Mouse (Mus musculus): ENCODE data around the gene Spred2. TPM values are rescaled to one million over a fixed set of nuclear protein-coding genes. Genes with fewer than 3 reads are reported as not detected.

Gene Spred2
- polyA plus RNA-seq, 1 experiment, result 0.58 TPM

DNA sequence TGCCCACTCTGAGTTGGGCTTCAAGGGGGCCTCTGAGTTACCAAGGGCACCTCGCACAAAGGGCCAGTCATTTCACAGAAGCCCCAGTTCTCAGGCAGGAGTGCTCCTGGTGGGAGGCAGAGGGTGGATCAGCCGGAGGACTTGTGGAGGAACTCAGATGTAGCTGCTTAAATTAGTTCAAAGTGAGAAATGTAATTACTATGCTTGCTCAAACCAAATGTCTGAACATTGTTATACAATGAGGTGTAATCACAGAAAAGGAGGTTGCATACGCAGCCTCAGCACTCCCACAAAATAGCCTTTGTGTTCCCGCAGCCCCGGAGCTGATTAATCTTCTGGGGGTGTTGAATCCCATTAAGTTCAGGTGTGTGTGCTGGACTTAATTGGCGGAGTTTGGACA lies 20.5 kb downstream of the Spred2 start:
- H3K36me3 ChIP-seq (ENCODE audit: control insufficient read depth), result peaks cover 15% of the 10 kb centered on the region
- H3K9me3 ChIP-seq (ENCODE audit: control insufficient read depth, low read length), result peaks cover 5% of the 10 kb centered on the region
- H3K4me3 ChIP-seq (replicated peaks), result no peak overlapping the region
- peaks cover 3% of the 10 kb centered on the region for H3K4me1 ChIP-seq (ENCODE audit: control insufficient read depth)
- no peaks in the 10 kb centered on the region for H3K27me3 ChIP-seq (ENCODE audit: control insufficient read depth)
- TF ChIP-seq TAL1 (IDR thresholded peaks at IDR 0.05; ENCODE audit: low read length) (no peak), GATA1 (IDR thresholded peaks at IDR 0.05; ENCODE audit: low read length) (no peak)

DNA sequence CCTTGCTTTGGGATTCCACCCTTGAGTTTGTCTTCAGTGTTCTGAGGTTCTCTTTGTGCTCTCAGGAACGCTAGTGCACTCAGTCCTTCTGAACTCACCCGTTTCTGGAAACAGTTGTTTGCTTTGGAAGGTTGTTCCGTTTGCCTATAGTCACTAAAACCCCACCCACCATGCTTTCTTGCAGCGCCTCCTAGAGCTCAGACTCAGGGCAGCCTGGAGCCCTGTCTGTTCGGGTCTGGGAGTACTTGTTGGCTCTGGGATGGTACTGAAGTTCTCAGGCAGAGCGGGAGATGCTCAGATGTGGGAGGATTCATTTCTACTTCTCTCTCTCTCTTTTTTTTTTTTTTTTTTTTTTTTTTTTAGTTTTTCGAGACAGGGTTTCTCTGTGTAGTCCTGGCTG lies 22.5 kb downstream of the Spred2 start:
- Histone ChIP-seq H3K4me3 (replicated peaks) (no peak overlapping the region), H3K36me3 (ENCODE audit: control insufficient read depth) (peaks cover 15% of the 10 kb centered on the region), H3K27me3 (ENCODE audit: control insufficient read depth) (no peaks in the 10 kb centered on the region), H3K9me3 (ENCODE audit: control insufficient read depth, low read length) (peaks cover 5% of the 10 kb centered on the region), H3K4me1 (ENCODE audit: control insufficient read depth) (peaks cover 17% of the 10 kb centered on the region)
- TF ChIP-seq TAL1 (IDR thresholded peaks at IDR 0.05; ENCODE audit: low read length) (no peak), GATA1 (IDR thresholded peaks at IDR 0.05; ENCODE audit: low read length) (no peak)

- H3K36me3 ChIP-seq (ENCODE audit: control insufficient read depth), result peaks cover 15% of the 10 kb centered on the region
- H3K9me3 ChIP-seq (ENCODE audit: control insufficient read depth, low read length), result peaks cover 5% of the 10 kb centered on the region
- TF ChIP-seq TAL1 (IDR thresholded peaks at IDR 0.05; ENCODE audit: low read length) (no peak), GATA1 (IDR thresholded peaks at IDR 0.05; ENCODE audit: low read length) (no peak)
- H3K4me1 ChIP-seq (ENCODE audit: control insufficient read depth), result peaks cover 19% of the 10 kb centered on the region
- H3K27me3 ChIP-seq (ENCODE audit: control insufficient read depth), result no peaks in the 10 kb centered on the region
- no peak overlapping the region for H3K4me3 ChIP-seq (replicated peaks)
Measured at GRCm38 (mm10) chr11:19947626-19948135, 23.5 kb downstream of the Spred2 start.

- TF ChIP-seq TAL1 (IDR thresholded peaks at IDR 0.05; ENCODE audit: low read length) (no peak), GATA1 (IDR thresholded peaks at IDR 0.05; ENCODE audit: low read length) (no peak)
Measured at GRCm38 (mm10) chr11:19949725-19950124, 25.6 kb downstream of the Spred2 start.

GRCm38 (mm10) chr11:19950169-19950568 lies 26.0 kb downstream of the Spred2 start:
- H3K4me1 ChIP-seq (ENCODE audit: control insufficient read depth), result peaks cover 21% of the 10 kb centered on the region
- H3K36me3 ChIP-seq (ENCODE audit: control insufficient read depth), result peaks cover 13% of the 10 kb centered on the region
- no peak overlapping the region for H3K4me3 ChIP-seq (replicated peaks)
- H3K27me3 ChIP-seq (ENCODE audit: control insufficient read depth), result no peaks in the 10 kb centered on the region
- TF ChIP-seq TAL1 (IDR thresholded peaks at IDR 0.05; ENCODE audit: low read length), result no peak
- no peak for TF ChIP-seq GATA1 (IDR thresholded peaks at IDR 0.05; ENCODE audit: low read length)
- H3K9me3 ChIP-seq (ENCODE audit: control insufficient read depth, low read length), result peaks cover 5% of the 10 kb centered on the region

More at GRCm38 (mm10) chr11:19949725-19950124, 25.6 kb downstream of the Spred2 start:
- H3K4me3 ChIP-seq (replicated peaks), result no peak overlapping the region
- H3K9me3 ChIP-seq (ENCODE audit: control insufficient read depth, low read length), result peaks cover 5% of the 10 kb centered on the region
- peaks cover 15% of the 10 kb centered on the region for H3K36me3 ChIP-seq (ENCODE audit: control insufficient read depth)
- H3K4me1 ChIP-seq (ENCODE audit: control insufficient read depth), result peaks cover 21% of the 10 kb centered on the region
- no peaks in the 10 kb centered on the region for H3K27me3 ChIP-seq (ENCODE audit: control insufficient read depth)

- H3K4me1 ChIP-seq (ENCODE audit: control insufficient read depth), result peaks cover 18% of the 10 kb centered on the region
- no peaks in the 10 kb centered on the region for H3K36me3 ChIP-seq (ENCODE audit: control insufficient read depth)
- H3K27me3 ChIP-seq (ENCODE audit: control insufficient read depth), result no peaks in the 10 kb centered on the region
- TF ChIP-seq GATA1 (IDR thresholded peaks at IDR 0.05; ENCODE audit: low read length), result no peak
- TF ChIP-seq TAL1 (IDR thresholded peaks at IDR 0.05; ENCODE audit: low read length), result no peak
- H3K9me3 ChIP-seq (ENCODE audit: control insufficient read depth, low read length), result no peaks in the 10 kb centered on the region
- no peak overlapping the region for H3K4me3 ChIP-seq (replicated peaks)
Measured at GRCm38 (mm10) chr11:19952963-19953362, 28.8 kb downstream of the Spred2 start.

DNA sequence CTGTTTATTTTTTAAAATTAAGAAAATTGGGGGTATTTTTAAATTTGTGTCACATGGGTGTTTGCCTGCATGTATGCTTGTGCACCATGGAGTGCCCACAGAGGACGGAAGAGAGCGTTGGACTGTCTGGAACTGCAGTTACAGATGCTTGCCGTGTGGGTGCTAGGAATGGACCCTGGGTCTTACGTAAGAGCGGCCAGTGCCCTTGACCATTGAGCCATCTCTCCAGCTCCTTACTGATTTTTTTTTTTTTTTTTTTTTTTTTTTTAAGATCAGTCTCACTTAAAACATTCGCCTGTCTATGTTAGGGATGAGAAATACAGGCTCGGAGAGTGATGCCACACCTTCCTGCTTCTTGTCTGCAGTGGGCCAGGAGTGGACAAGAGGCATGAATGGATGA lies 29.7 kb downstream of the Spred2 start:
- H3K9me3 ChIP-seq (ENCODE audit: control insufficient read depth, low read length), result no peaks in the 10 kb centered on the region
- no peaks in the 10 kb centered on the region for H3K36me3 ChIP-seq (ENCODE audit: control insufficient read depth)
- no peaks in the 10 kb centered on the region for H3K27me3 ChIP-seq (ENCODE audit: control insufficient read depth)
- H3K4me3 ChIP-seq (replicated peaks), result no peak overlapping the region
- TF ChIP-seq GATA1 (IDR thresholded peaks at IDR 0.05; ENCODE audit: low read length) (no peak), TAL1 (IDR thresholded peaks at IDR 0.05; ENCODE audit: low read length) (no peak)
- H3K4me1 ChIP-seq (ENCODE audit: control insufficient read depth), result peaks cover 18% of the 10 kb centered on the region

DNA sequence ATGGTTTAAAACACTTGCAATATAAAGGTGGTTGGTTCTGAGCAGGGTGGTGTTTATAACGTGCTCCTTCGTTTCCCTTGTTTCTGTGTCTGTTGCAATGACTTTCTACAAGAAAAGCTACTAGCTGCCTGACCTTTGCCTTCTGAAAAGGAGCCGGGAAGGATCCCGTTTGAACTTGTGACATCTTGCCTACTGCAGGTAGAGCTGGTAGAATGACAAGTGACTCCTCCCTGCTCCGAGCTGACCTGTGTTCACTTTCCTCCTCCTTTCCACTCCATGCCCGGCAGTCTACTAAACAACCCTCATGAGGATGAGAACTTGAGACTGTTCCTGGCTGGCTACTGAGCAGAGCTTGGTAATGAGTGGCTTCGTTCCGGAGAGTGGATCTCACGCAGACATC lies 30.9 kb downstream of the Spred2 start:
- Histone ChIP-seq H3K36me3 (ENCODE audit: control insufficient read depth) (no peaks in the 10 kb centered on the region), H3K4me3 (replicated peaks) (no peak overlapping the region), H3K4me1 (ENCODE audit: control insufficient read depth) (peaks cover 18% of the 10 kb centered on the region), H3K27me3 (ENCODE audit: control insufficient read depth) (no peaks in the 10 kb centered on the region), H3K9me3 (ENCODE audit: control insufficient read depth, low read length) (no peaks in the 10 kb centered on the region)
- TF ChIP-seq TAL1 (IDR thresholded peaks at IDR 0.05; ENCODE audit: low read length) (no peak), GATA1 (IDR thresholded peaks at IDR 0.05; ENCODE audit: low read length) (no peak)

DNA sequence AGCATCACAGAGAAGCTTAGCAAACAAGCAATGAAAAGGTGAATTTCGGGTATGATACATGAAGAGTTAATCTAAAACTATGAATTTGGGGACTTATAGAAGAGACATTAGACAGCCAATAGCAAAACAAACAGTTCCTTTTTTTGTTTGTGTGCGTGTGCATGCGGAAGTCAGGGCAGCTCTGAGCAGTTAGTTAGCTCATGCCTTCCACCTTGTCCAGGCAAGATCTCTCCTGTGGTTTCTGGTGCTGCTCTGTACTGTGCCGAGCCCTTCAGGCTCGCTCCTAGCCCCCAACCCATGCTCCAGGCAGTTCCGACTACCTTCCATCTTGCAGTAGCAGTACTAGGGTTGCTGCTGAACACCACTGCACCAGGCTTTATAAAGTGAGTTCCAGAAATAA lies 31.5 kb downstream of the Spred2 start:
- TF ChIP-seq TAL1 (IDR thresholded peaks at IDR 0.05; ENCODE audit: low read length) (no peak), GATA1 (IDR thresholded peaks at IDR 0.05; ENCODE audit: low read length) (no peak)
- H3K9me3 ChIP-seq (ENCODE audit: control insufficient read depth, low read length), result no peaks in the 10 kb centered on the region
- H3K27me3 ChIP-seq (ENCODE audit: control insufficient read depth), result no peaks in the 10 kb centered on the region
- H3K36me3 ChIP-seq (ENCODE audit: control insufficient read depth), result no peaks in the 10 kb centered on the region
- no peak overlapping the region for H3K4me3 ChIP-seq (replicated peaks)
- H3K4me1 ChIP-seq (ENCODE audit: control insufficient read depth), result peaks cover 17% of the 10 kb centered on the region

GRCm38 (mm10) chr11:19959006-19959405 lies 34.8 kb downstream of the Spred2 start:
- H3K4me1 ChIP-seq (ENCODE audit: control insufficient read depth), result peaks cover 19% of the 10 kb centered on the region
- TF ChIP-seq GATA1 (IDR thresholded peaks at IDR 0.05; ENCODE audit: low read length), result no peak
- no peak for TF ChIP-seq TAL1 (IDR thresholded peaks at IDR 0.05; ENCODE audit: low read length)
- peaks cover 2% of the 10 kb centered on the region; the same call in 1 of the 2 replicates for H3K36me3 ChIP-seq (ENCODE audit: control insufficient read depth)
- H3K4me3 ChIP-seq (replicated peaks), result no peak overlapping the region
- H3K9me3 ChIP-seq (ENCODE audit: control insufficient read depth, low read length), result no peaks in the 10 kb centered on the region
- H3K27me3 ChIP-seq (ENCODE audit: control insufficient read depth), result no peaks in the 10 kb centered on the region
